Mouse (Mus musculus): ENCODE results near the gene Gm45234.
"Not testable (repeated sequence)": the region's sequence is repeated elsewhere in the genome, so short reads cannot be mapped to it uniquely, and the experiment has no call there.

Gm45234 gene

DNA sequence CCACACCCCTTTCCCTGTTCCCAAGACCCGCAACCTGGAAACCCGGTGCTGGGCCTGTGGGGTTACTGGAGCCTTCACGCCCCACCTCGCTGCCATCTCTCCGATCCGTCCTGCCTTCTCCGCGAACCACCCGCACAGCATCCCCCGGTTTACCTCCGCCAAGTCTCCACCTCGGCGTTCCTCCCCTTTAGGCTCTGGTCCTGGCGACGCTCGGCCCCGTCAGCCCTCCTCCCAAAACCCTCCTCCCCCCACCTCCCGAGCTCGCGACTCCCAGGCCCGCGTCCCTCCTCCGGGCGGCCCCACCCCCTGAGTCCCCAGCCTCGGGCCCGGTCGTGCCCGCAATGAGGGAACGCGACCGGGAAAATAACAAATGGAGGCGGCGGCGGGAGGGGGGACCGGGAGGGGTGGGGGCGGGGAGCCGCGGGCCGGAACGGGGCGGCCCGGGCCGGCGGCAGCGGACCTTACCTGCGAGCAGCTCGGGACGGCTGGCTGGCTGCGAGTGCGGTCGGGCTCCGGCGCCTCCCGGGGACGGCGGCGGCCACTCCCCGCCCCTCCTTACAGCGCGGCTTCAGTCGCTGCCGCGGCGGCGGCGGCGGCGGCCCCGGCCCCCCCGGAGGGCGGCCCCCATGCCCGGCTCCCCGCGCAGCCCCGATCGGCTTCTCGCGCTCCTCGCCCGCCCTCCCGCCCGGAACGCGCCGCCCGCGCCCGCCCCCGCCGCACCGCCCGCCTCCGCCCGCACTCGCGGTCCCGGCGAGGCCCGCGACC lies at the start of gene Gm45234, which contains the start of gene Atn1:
Gm45234 (minus strand) TSS at position 191 of the 765 bp plus-strand sequence.
Atn1 (minus strand) TSS at position 694 of the 765 bp plus-strand sequence.
- ATAC-seq (ENCODE audit: low TSS enrichment), result peak; percentile 10; the same call in 1 of the 2 replicates

DNA sequence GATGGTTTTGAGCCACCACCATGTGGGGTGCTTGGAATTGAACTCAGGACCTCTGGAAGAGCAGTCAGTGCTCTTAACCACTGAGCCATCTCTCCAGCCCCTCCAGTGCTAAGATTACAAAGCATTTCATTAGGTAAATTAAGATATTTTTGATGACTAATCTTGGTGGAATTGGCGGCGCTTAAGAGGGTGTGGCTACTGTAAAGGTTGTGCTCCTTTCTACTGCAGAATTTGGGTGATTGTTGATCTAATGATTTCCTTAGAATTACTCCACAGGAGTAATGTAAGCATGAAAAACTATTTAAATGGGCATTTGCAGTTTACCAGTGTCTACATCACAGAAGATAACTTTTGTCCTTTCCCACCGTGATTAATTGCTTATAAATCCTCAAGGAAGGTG lies 48.5 kb upstream of the Gm45234 start:
- no peak for ATAC-seq (ENCODE audit: low TSS enrichment)

DNA sequence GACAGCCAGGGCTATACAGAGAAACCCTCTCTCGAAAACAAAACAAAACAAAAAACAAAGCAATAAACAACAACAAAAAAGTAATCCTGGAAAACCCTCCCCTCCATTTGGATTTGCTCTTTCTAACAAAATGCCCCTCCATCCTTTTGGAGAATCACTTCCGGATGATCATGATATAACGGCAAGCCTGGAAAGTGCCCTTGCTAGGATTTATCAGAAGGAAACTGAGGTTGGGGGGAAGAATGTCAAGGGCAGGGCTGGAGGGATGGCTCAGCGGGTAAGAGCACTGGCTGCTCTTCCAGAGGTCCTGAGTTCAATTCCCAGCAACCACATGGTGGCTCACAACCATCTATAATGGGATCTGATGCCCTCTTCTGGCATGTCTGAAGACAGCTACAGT lies 47.9 kb upstream of the Gm45234 start:
- ATAC-seq (ENCODE audit: low TSS enrichment), result not testable (repeated sequence)

DNA sequence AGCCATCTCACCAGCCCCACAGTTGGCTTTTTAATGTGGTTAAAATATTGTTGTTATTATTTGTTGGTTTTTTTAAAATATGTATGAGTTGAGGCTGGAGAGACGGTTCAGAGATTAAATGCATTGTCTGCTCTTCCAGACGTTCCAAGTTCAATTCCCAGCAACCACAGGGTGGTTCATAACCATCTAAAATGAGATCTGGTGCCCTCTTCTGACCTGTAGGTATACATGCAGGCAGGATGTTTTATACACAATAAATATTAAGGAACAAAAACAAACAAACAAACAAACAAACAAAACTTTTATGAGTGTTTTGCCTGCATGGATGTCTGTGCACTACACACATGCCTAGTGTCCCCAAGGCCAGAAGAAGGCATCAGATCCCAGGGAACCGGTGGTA lies 47.2 kb upstream of the Gm45234 start:
- ATAC-seq (ENCODE audit: low TSS enrichment), result no peak

DNA sequence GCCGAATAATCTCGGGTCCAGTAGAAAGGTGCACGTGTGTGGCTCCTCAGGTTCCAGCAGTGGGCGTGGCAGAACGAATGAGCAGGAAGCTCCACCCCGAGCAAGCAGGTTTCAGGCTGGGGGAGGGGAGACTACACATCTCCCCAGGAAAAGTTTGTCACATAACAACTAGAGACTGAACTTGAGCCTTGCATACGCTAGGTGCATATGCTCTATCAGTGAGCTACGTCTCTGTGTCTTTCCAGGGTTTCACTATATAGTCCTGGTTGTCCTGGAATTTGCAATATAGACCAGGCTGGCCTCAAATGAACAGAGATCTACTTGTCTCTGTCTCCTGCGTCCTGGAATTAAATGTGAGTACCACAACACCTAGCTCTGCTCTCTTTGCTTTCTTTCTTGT lies 46.6 kb upstream of the Gm45234 start:
- ATAC-seq (ENCODE audit: low TSS enrichment), result not testable (repeated sequence)

DNA sequence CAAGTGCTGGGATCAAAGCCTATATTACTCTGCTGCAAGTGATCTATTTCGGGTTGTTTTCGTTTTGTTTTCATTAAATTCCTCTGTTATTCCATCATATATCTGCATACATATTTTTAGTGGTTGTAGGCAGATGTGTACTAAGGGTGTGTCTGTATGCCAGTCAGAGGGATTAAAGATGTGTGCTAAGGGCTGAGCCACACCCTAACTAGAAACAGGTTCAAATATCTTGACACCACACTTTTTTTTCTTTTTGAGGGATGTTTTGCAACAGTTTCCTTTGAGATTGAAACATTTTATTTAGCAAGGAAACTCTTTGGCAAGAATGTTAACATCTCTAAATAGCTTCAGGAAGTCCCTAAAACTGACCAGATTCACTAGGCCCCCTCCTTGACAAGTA lies 40.4 kb upstream of the Gm45234 start:
- no peak for ATAC-seq (ENCODE audit: low TSS enrichment)

DNA sequence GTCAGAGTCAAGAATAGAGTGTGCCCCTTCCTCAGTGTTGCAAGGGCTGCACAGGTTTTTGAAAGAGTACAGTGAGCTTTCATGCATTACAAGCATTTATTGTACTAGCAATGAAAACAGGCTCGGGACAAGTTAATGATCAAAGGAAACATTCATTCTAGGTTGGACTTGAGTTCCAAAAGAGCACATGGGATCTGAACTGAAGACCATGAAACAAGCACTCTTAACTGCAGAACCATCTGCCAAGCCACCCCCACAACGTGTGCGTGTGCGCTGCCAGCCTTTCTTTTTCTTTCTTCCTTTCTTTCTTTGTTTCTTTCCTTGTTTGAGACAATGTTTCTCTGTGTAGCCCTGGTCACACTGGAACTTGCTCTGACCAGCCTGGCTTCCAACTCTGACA lies 40.0 kb upstream of the Gm45234 start:
- ATAC-seq (ENCODE audit: low TSS enrichment), result no peak

DNA sequence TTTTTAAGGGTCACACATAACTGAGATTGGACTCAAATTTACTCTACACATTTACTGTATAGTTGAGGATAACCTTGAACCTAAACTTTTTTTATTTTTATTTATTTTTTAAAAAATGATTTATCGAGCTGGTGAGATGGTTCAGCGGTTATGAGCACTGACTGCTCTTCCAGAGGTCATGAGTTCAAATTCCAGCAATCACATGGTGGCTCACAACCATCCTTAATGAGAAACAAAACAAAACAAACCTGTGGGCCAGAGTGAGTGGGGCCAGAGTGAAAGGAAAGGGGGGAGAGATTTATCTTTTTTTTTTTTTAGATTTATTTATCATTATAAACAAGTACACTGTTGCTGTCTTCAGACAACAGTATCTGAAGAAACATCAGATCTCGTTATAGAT lies 36.1 kb upstream of the Gm45234 start:
- ATAC-seq (ENCODE audit: low TSS enrichment), result no peak

DNA sequence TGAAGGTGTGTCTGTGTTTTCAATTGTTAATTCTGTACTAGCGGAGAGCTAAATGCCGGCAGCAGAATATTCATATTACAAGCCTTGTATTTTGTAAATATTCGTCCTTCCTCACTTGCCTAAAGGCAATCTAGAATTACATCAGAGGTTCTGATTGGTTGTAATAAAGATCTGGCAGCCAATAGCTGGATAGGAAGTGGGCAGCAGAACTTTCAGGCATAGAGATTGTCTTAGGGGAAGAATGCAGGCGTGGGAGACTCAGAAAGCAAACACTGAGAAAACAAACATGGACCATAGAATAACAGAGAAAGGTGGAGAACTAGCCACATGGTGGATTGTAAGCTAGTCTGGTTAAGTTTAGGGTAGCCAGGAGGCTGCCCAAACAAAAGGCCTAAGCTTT lies 34.3 kb upstream of the Gm45234 start:
- ATAC-seq (ENCODE audit: low TSS enrichment), result no peak

DNA sequence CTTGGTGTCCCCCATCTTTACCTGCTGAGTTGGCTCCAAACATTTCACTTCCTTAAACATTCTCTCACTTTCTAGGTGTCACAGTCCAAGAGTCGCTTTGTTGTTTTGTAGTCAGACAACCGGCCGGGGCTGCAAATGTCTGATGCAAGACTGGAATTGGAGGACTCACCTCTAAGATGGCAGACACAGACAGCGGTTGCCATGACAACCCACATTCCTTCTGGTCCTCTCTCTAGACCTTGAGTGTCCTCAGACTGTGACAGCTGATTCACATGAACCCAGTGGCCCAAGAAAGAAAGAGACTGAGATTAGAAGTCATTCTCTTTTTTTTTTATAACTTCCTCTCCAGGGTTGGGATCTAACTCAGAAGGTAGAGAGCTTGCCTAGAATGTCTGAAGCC lies 33.7 kb upstream of the Gm45234 start:
- ATAC-seq (ENCODE audit: low TSS enrichment), result no peak

DNA sequence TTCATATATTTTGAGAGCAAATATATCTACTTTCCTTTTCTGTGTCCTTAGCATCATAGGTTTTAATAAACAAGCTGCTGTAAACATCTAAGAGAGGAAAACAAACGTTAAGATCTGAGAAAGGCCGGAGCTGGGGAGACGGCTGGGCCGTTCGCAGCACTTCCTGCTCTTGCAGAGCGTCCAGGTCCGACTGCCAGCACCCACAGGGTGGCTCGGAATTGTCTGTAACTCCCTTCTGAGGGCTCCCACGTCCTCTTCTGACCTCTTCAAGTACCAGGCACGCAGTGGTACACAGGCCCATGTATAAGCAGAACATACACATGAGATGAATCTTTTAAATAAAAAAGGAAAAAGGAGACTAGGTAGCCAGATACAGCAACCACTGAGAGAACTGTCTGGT lies 31.9 kb upstream of the Gm45234 start:
- ATAC-seq (ENCODE audit: low TSS enrichment), result no peak

DNA sequence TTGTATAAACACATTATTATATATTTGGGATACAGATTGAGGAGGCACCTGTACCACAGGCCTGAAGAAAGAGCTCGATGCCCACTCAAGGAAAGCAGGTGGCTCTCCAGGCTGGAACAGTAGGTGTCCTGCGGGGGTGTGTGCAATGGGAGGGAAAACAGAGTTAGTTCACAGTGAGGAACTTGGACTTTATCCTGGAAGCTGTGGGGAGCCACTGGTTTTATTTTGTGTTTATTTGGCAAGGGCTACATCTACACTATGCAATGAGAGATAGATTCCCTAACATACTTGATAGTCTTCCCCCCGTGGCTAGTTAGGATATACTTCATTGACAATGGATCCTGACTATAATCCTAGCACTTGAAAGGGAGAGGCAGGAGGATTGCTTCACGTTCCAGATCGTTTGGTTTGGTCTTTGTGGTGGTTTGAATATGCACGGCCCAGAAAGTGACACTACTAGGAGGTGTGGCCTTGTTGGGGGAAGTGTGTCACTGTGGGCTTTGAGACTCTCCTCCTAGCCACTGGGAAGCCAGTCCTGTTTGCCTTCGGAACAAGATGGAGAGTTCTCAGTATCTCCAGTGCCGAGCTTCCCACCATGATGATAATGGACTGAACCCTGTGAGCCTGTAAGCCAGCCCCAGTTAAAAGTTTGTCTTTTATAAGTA lies 31.1 kb upstream of the Gm45234 start:
- peak; percentile 80 for ATAC-seq (ENCODE audit: low TSS enrichment)

DNA sequence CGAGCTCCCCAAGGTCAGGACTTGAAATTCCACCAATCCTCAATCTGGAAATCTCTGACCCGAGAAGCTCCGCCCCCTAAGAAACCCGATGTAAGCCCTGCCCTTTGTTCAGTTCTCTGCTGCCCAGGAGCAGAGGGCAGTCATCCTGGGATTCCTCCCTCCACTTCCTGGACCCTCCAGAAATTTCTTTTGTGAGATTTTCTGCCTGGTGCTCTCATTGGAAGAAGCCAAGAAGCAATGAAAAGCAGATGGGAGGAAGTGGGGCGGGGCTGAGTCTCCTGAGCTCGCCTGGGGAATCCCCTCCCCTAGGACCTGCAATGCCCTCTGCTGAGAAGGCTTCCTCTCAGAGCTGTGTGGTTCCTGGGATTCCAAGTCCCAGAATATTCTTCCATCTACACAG lies 26.6 kb upstream of the Gm45234 start:
- no peak for ATAC-seq (ENCODE audit: low TSS enrichment)

DNA sequence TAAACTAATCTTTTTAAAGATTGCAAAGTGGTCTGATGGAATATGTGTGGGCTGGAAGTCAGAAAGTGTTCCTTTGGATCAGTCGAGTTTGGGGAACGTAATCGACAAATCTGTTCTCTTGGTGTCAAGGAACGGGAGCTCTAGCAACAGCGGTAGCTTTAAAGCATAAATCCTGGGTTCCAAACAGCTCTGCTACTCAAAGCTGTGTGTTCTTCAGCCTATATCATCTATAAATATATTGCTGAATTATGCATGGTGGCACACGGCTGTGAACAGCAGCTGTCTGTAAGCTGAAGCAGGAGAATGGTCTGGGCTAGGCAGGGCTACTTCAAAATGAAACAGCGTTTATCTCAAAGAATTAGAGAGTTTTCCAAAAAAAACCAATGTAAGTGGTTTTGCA lies 25.1 kb upstream of the Gm45234 start:
- peak; percentile 80 for ATAC-seq (ENCODE audit: low TSS enrichment)

DNA sequence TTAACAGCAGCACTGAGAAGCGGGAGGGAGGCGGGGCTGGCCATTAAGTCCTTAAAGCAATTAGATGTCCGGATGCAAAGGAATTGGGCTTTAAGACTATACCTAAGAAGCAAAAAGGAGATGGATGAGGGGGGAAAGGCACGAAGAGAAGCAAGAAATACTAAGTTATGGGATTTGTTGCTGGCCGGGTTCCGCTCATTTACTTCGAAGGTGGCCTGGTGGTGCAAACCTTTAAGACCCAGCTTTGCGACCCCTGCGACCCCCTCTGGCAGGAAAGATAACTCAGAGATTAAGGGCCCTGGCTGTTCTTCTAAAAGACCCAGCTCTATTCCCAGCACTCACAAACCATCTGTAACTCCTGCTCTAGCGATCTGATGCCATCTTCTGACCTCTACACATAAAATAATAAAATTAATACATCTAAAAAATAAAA lies 24.2 kb upstream of the Gm45234 start:
- ATAC-seq (ENCODE audit: low TSS enrichment), result no peak

DNA sequence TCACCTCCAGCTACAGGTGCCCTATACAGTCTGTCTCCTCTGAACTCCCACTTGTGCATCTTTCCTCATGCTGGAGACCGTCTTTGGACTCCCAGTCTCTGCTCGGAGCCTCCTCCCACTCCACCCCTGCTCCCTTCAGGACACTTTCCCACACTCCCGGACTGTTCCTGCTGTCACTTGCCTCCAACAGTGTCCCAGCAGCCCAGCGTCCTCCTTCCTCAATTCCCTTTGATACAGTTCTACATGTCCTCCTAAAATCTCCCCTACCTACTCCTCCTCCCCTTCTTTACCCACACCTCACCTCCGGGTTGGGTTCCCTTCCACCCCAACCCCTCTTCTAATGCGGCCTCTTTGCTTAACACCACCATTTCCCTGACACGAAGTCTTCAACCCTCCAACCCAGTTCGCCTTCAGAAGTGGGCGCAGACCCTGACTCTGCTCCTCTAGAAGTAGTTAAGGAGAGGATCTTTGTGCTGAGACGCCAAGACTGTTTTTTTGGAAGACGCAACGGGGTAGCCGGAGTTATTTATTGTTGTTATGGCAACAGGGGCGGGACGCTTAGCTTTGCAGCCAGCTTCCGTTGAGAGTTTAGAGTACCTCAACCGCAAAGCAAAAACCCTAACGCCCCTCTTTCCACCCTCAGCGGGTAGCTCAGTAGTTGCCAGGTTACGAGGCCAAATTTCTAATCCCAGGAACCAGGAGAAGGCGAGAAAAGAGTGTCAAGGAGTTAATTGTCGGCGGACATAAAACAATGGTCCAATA lies 23.6 kb upstream of the Gm45234 start, which contains the start of gene Lrrc23:
Lrrc23 (minus strand) TSS at position 506 of the 762 bp plus-strand sequence.
- peak; percentile 45 for ATAC-seq (ENCODE audit: low TSS enrichment)

DNA sequence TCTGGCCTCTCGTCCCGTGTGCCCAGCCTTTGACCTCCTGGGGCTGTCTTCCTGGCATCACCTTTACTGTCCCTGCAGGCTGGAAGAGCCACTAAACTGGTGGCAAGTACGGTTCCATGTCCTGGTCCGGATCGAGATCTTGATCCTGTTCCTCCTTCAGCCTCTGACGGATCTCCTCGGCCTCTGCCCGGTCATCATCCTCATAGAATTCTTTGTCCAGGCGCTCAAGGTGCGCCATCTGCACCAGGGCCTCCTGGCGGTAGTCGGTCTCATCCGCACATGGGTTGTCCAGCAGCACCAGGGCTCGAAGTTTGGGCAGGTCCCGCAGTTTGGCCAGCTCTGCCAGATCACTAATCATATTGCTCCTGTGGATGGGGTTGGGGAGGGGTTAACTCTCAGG lies 14.7 kb upstream of the Gm45234 start:
- ATAC-seq (ENCODE audit: low TSS enrichment), result no peak

DNA sequence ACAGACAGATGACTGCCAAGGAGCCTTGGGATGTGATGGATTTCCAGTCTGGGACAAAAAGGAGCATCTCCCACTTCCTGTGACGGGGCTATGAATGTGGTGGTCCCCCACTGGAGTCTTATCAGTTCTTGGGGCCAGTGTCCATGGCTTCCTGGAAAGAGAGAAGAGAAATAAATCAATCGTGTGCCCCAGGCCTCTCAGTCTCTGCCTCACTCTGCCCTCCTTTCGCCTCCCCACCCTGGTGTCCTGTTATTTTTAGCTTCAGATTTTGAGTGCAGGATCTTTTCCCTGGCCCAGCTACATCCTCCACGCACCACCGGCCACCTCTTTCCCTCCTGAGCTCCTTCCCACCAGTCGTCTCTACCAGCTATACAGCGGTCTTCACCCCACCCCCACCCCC lies 14.2 kb upstream of the Gm45234 start:
- ATAC-seq (ENCODE audit: low TSS enrichment), result no peak

DNA sequence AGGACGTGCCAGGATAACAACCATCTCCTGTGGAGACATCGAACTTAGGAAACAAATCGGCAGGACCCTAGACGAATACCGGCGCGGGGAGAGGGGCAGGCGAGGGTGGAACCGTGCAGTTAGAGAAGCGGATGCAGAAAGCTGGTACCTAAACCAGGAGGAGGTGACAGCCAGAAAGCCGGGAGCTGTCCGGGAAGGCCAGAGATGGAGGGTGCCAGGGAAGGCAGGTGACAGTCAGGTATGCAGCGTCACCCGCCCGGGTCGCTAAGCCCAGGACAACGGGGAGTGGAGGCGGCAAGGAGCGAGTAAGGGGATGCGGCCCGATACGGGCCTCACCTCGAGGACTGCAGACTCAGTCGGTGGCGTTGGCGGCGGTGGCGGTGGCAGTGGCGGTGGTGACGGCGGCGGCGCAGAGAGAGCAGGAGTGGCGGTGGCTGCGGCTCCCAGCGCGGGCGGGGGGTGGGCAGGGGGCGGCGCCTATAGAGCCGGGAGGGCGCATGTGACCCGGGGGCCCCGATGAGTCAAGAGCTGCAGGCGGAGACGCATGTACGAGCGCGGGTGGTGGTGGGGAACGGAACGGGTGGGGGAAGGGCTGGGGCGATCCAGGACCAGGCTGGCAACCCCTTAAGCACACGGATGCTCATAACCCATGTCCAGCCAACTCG lies 13.4 kb upstream of the Gm45234 start, which contains the start of gene Eno2:
Eno2 (minus strand) TSS at position 573 of the 665 bp plus-strand sequence.
- ATAC-seq (ENCODE audit: low TSS enrichment), result peak; percentile 68

DNA sequence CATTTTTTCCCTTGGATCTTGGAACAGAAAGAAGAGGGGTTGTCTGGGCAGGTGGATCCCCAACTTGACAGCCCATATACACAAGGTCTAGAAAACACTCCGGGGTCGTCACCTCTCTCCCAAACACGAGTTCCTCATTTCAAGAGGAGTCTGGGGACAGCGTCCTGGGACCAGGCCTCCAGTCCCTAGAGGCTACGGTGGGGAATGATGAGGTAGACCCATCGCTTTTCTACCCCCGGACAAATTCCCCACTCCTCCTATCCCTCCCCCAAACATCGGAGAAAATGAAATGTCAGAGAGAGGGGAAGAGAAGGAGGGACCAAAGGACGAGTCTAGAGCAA lies 12.9 kb upstream of the Gm45234 start:
- peak; percentile 24; the same call in 1 of the 2 replicates for ATAC-seq (ENCODE audit: low TSS enrichment)

DNA sequence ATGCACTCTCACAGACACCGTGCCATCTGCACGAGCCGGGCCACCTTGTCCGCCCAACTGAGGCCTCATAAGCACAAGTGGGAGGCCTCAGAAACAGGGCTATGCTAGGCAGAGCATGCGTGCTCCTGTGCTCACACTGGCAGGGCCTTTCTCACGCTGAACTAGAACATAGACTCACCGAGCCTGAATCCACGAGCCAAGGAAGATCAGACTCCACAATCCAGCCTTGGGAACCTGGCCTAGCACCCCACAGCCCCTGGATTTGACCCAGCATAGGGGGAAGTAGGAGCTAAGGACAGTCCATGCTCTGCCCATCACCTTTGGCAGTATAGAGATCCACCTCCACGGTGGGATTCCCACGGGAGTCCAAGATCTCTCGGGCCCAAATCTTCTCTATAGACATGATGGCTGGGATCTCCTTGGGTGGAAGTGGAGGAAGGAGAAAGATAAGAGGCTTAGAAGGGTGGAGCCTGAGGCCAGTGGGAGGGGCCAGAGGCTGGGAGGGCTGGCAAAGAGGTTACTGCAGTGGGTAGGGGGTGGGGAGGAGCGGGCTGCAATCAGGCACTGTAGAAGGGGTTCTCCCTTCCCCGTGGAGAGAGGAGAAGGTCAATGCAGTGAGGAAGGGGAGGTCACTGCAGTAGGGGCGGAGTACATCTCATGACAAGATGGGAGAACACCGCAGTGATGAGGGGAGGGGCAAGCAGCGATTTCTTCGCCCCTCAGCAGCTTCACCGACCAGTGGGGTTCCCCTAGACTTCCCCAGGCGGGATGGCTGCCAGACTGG lies 12.3 kb upstream of the Gm45234 start:
- peak; percentile 53 for ATAC-seq (ENCODE audit: low TSS enrichment)

Measured in frontal cortex, adult (tissue).